Mouse (Mus musculus) adipose tissue, adult 10 weeks (tissue): ENCODE measurements around the gene Neurl4. TPM values are rescaled to one million over a fixed set of nuclear protein-coding genes. Genes with fewer than 3 reads are reported as not detected.

Source experiments
- polyA plus RNA-seq: library from polyadenylated mRNA; stranded (reverse); fragments of 350-450 nt; fragmentation: Illumina TruSeq; extraction: RNeasy Lipid Tissue Mini Kit (QIAGEN cat#74804); gene quantifications from one replicate; pipeline ENCODE4 v1.2.3, GENCODE M21; 2014; ENCODE audit warnings: low read depth, low replicate concordance

Neurl4 gene
- polyA plus RNA-seq: 35.5 TPM

DNA sequence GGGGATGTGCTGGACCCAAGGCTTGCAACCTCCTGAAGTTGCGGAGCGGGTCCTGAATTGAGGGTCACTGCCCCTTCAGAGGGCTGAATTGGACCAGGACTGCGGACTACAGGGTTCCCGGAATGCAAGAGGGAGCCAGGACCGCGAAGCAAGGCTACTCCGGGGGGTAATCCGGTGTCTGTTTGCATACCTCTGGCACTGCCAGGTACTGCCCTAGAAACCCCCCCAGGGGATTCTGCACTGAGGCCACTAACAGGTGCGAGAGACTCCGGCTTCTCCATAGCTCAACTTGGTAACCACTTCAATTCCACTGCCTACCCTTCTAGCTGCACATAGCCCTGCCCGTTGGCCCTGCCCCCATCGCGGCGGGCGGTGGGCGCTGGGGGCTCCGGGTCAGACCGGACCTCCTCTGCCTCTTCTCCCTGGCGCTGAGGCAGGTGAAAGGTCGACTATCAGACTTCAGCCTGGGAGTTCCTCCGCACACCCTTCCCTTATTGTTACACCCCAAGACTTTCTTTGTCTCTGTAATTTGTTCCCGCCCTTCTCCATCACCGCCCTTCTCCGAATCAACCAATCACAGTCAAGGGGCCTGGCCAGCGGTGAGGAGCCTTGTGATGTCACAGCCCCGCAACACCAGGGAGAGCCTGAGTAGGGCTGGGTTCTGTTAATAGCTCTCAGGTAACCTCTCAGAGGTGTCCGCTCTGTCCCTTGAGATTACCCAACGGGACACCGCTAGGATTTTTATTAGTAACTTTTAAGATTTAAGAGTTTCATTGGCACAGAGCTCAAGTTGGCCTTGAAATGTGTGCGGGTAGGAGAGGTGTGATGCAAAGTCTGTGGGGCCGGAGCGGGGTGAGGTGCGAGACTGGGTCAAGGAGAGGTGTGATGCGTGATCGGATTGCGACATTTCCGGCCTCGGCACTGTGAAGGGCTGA is at the start of gene Neurl4, which contains the start of gene 2810408A11Rik:
Neurl4 (plus strand) TSS at position 602 of the 935 bp plus-strand sequence.
2810408A11Rik (minus strand) TSS at position 517 of the 935 bp plus-strand sequence.

GRCm38 (mm10) chr11:69858113-69858998 is 42.5 kb upstream of the Neurl4 start, which contains the start of gene Tnk1:
Gene Tnk1 (minus strand): TSS chr11:69858730.

GRCm38 (mm10) chr11:69877878-69878277 is 23.0 kb upstream of the Neurl4 start, which contains the start of gene Tmem95:
Gene Tmem95 (minus strand): TSS chr11:69878018.

GRCm38 (mm10) chr11:69880853-69881603 is 19.8 kb upstream of the Neurl4 start, which contains the start of gene Kctd11:
Gene Kctd11 (minus strand): TSS chr11:69881406.

GRCm38 (mm10) chr11:69895291-69895690 is 5.6 kb upstream of the Neurl4 start, which contains the start of gene Acap1:
Gene Acap1 (minus strand): TSS chr11:69895539.

DNA sequence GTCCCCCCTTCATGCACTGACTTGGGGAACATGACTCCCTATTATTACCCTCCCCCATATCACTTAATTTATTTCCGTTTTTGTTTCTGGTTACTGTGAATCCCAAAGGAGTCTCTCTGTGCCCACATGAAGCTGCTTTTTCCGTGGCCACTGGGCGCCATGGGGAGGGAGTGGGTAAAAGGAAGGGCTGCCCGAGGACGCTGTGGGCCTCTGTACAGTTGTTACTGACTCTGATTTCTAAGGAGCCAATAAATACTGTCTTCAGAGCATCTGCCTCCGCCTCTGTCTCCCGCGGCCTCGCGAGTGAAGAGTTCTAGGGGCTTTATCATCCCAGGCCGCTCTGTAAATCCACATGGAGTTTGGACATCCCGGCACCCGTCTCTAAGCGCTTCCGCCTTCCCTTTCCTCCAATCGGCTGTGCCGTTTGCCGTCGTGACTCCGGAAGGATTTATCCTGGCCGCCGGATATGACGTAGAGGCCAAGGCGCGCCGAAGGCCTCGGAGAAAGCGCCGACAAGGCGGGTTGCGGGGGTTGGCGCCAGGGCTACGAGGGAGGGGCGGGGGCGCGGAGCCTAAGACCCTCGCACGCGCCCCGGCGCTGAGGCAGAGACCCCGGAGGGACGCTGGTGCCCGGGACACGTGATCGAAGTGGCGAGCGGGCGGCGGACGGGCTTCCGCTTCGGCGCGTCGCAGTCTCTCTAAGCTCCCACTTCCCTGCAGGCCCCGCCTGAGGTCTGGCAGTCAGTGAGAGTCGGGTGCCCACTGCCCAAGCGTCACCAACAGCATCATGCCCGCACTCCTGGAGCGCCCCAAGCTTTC is 12.9 kb downstream of the Neurl4 start, which contains the start of gene Gps2:
Gps2 (plus strand) TSS at position 335 of the 818 bp plus-strand sequence.

DNA sequence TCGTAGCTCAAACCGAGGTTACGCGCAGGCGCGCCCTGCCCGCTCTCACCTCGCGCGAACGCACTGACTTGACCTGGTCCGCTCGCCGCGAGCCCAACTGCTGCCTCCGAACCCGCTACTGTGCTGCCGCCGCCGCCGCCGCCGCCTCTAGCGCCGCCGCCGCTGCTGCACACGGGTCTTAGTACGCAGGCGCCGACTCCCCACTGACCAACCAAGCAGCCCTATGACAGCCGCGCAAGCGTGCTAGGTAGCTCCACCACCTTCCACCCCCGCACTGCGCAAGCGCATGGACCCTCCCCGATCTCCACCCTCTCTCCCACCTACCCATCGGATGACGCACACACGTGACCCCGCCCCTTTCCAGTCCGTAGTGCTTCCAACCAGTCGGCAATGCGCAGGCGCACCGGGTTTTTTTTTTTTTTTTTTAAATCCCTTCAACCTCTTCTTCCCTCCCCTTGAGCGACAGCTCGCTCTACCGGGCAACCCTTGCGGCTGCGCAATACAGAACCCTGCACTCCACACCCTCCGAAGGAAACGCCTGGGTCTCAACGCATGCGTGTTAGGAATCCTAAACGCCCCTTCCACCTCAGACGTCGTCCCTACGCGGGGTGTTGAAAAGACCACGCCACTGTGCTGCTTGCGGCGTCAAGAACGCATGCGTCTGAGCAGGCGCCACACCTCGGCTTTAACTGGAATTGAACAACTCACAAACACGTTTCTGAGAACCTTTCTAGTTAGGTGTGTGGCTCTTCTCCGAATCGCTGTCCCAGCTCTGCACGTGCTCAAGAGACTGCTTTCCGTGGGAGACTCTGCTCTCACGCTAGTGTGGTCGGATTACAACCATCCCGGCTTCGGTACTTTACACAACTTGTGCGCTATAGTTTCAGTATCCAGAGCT is 20.5 kb downstream of the Neurl4 start, which contains the start of gene Eif5a:
Eif5a (minus strand) TSS at position 845 of the 898 bp plus-strand sequence.

DNA sequence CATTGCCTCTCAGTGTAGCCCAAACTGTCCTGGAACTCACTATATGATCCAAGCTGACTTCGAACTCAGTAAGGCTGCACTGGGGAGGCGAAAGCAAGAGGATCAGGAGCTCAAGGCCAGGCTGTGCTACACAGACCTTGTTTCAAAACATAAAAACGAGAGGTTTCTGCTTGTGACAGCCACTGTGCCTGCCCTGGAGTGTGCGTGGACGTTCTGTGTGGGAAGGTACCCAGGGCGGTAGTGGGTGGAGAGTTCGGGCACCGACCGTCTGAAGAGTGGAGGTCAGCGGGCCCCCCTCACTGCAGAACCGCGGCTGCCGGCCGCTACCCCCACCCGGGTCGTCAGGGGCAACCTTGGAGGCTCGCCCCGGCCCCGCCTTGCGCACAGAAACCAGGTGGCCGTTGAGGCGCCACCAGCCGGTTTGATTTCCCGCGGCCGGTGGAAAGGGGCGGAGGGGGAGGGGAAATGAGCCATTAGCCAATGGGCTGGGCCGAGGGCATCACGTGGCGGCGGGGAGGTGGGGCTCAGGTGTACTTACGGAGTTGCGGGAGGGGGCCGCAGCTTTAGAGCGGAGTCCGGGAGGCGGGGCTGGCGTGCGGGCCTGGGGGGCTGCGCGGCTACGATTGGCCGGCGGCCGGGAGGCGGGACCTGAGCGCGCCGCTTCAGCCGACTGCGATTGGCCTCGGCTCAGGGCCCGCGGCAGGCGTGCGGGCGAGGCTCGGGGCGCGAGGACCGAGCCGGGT is 34.4 kb downstream of the Neurl4 start, which contains the start of gene Ybx2:
Ybx2 (plus strand) TSS at position 660 of the 743 bp plus-strand sequence.

GRCm38 (mm10) chr11:69948066-69948762 is 47.3 kb downstream of the Neurl4 start, which contains the start of gene Slc2a4:
Gene Slc2a4 (minus strand): TSS chr11:69948188.

Other genes starting within 250 kb of the Neurl4 start
- gene Sox15, start 245.8 kb upstream of the Neurl4 start, polyA plus RNA-seq: 0.92 TPM
- 89.0 TPM for gene Mpdu1, start 238.4 kb upstream of the Neurl4 start, polyA plus RNA-seq
- 45.6 TPM for gene Cd68, start 234.9 kb upstream of the Neurl4 start, polyA plus RNA-seq
- gene Eif4a1, start 228.6 kb upstream of the Neurl4 start, polyA plus RNA-seq: 395 TPM
- 67.4 TPM for gene Senp3, start 219.0 kb upstream of the Neurl4 start, polyA plus RNA-seq
- gene Tnfsf13, start 215.3 kb upstream of the Neurl4 start, polyA plus RNA-seq: 5.4 TPM
- 19.2 TPM for gene Tnfsf12, start 205.2 kb upstream of the Neurl4 start, polyA plus RNA-seq
- 8.1 TPM for gene Tnfsfm13, start 205.0 kb upstream of the Neurl4 start, polyA plus RNA-seq
- gene Polr2a, start 142.4 kb upstream of the Neurl4 start, polyA plus RNA-seq: 43.9 TPM
- gene Slc35g3, start 139.1 kb upstream of the Neurl4 start, polyA plus RNA-seq: 1.5 TPM
- gene Zbtb4, start 135.2 kb upstream of the Neurl4 start, polyA plus RNA-seq: 28.9 TPM
- gene Chrnb1, start 105.1 kb upstream of the Neurl4 start, polyA plus RNA-seq: 8.3 TPM
- 8.7 TPM for gene Fgf11, start 99.2 kb upstream of the Neurl4 start, polyA plus RNA-seq
- gene Tmem102, start 95.4 kb upstream of the Neurl4 start, polyA plus RNA-seq: 13.6 TPM
- 2.2 TPM for gene Gm39566, start 85.8 kb upstream of the Neurl4 start, polyA plus RNA-seq
- gene Spem2, start 82.6 kb upstream of the Neurl4 start, polyA plus RNA-seq: 14.1 TPM
- gene Spem1, start 78.9 kb upstream of the Neurl4 start, polyA plus RNA-seq: 23.3 TPM
- 19.0 TPM for gene Nlgn2, start 63.3 kb upstream of the Neurl4 start, polyA plus RNA-seq
- 183 TPM for gene Tmem256, start 62.6 kb upstream of the Neurl4 start, polyA plus RNA-seq
- gene Plscr3, start 54.7 kb upstream of the Neurl4 start, polyA plus RNA-seq: 31.1 TPM
- gene Tnk1, start 42.3 kb upstream of the Neurl4 start, polyA plus RNA-seq: 23.7 TPM
- not detected for gene Tmem95, start 23.1 kb upstream of the Neurl4 start, polyA plus RNA-seq
- 9.4 TPM for gene Kctd11, start 19.7 kb upstream of the Neurl4 start, polyA plus RNA-seq
- gene Acap1, start 5.5 kb upstream of the Neurl4 start, polyA plus RNA-seq: 43.9 TPM
- 14.3 TPM for gene 2810408A11Rik, start 85 bp upstream of the Neurl4 start, polyA plus RNA-seq
- gene Gps2, start 12.8 kb downstream of the Neurl4 start, polyA plus RNA-seq: 47.7 TPM
- gene Eif5a, start 20.9 kb downstream of the Neurl4 start, polyA plus RNA-seq: 484 TPM
- gene Ybx2, start 34.7 kb downstream of the Neurl4 start, polyA plus RNA-seq: 58.7 TPM
- 63.7 TPM for gene Slc2a4, start 47.1 kb downstream of the Neurl4 start, polyA plus RNA-seq
- 115 TPM for gene Cldn7, start 63.7 kb downstream of the Neurl4 start, polyA plus RNA-seq
- 98.8 TPM for gene Ctdnep1, start 80.1 kb downstream of the Neurl4 start, polyA plus RNA-seq
- 43.3 TPM for gene Elp5, start 81.4 kb downstream of the Neurl4 start, polyA plus RNA-seq
- gene Gabarap, start 90.1 kb downstream of the Neurl4 start, polyA plus RNA-seq: 520 TPM
- 39.7 TPM for gene Phf23, start 94.7 kb downstream of the Neurl4 start, polyA plus RNA-seq
- 20.8 TPM for gene Dvl2, start 99.5 kb downstream of the Neurl4 start, polyA plus RNA-seq
- 83.9 TPM for gene Acadvl, start 114.3 kb downstream of the Neurl4 start, polyA plus RNA-seq
- gene Dlg4, start 115.9 kb downstream of the Neurl4 start, polyA plus RNA-seq: 12.7 TPM
- gene Asgr1, start 153.0 kb downstream of the Neurl4 start, polyA plus RNA-seq: not detected
- 0.94 TPM for gene Asgr2, start 191.6 kb downstream of the Neurl4 start, polyA plus RNA-seq
- gene Mgl2, start 229.3 kb downstream of the Neurl4 start, polyA plus RNA-seq: 26.2 TPM